Mouse (Mus musculus) kidney, embryonic 15.5 days (tissue): ENCODE data around the gene Phldb2. TPM values are rescaled to one million over a fixed set of nuclear protein-coding genes. Genes with fewer than 3 reads are reported as not detected.
A peak's percentile ranks its signal among the peaks of the same experiment; 100 is the strongest.

Experiments used
- ATAC-seq: fragments of 200-750 bp; cut with Nextera tagmentation; replicated peaks from 2 replicates; pipeline ENCODE4 v1.8.0; 2017; ENCODE audit warnings: moderate TSS enrichment; ENCODE audit not compliant: low FRiP score
- H3K27ac ChIP-seq: fragments of 300-500 bp; sonication (generic); 2 replicates; pipeline ENCODE4 v1.5.1; 2015; ENCODE audit warnings: mild to moderate bottlenecking, inconsistent platforms
- H3K27me3 ChIP-seq: fragments of 300-500 bp; sonication (generic); 2 replicates; pipeline ENCODE4 v1.6.1; 2015; ENCODE audit warnings: inconsistent platforms
- H3K36me3 ChIP-seq: fragments of 300-500 bp; sonication (generic); 2 replicates; pipeline ENCODE4 v1.6.1; 2015; ENCODE audit warnings: inconsistent platforms
- H3K4me1 ChIP-seq: fragments of 300-500 bp; sonication (generic); 2 replicates; pipeline ENCODE4 v1.6.1; 2015; ENCODE audit warnings: inconsistent platforms
- H3K4me2 ChIP-seq: fragments of 300-500 bp; sonication (generic); 2 replicates; pipeline ENCODE4 v1.6.1; 2015; ENCODE audit warnings: moderate library complexity, mild to moderate bottlenecking, inconsistent platforms
- H3K4me3 ChIP-seq: fragments of 300-500 bp; sonication (generic); replicated peaks from 2 replicates; pipeline ENCODE4 v1.5.1; 2015; ENCODE audit warnings: mild to moderate bottlenecking, inconsistent platforms
- H3K9ac ChIP-seq: fragments of 300-500 bp; sonication (generic); 2 replicates; pipeline ENCODE4 v1.6.1; 2015; ENCODE audit warnings: mild to moderate bottlenecking, inconsistent platforms
- H3K9me3 ChIP-seq: fragments of 300-500 bp; sonication (generic); replicated peaks from 2 replicates; pipeline ENCODE4 v1.6.1; 2016; ENCODE audit warnings: inconsistent platforms
- WGBS: fragments of 180-500 bp; shearing (Covaris S2); methylation state at CpG from one replicate; pipeline ENCODE4 v1.1.7; 2015; ENCODE audit warnings: mixed read lengths; 5-methylcytosine and 5-hydroxymethylcytosine counted together
- polyA plus RNA-seq: library from polyadenylated mRNA; unstranded; fragments of >200 nt; fragmentation: Nextera tagmentation; extraction: Ambion mirVana; gene quantifications from 2 replicates; pipeline ENCODE4 v1.2.1, GENCODE M21; 2015

Phldb2 gene
- polyA plus RNA-seq, 1 experiment from 2014 or later: 84.2 TPM

DNA sequence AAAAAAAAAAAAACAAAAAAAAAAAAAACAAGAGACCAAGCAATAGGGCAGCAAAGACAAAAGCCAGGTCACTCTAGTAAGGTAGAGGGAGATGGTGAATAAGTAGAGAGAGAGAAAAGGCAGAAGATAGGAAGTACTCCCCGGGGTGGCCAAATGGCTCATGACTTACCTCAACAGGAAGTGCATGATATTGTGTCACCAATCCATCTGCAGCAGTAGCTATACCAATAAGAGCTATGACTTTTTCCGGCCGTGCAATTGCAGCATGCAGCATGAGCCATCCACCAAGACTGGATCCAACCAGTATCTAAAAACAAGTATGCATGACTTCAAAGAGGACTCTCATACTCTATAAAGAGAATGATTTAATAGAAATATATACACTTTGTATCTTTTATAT, 216.7 kb downstream of the Phldb2 start:
- H3K9me3 ChIP-seq: no peaks in the 10 kb centered on the region
- H3K4me2 ChIP-seq: no peak overlapping the region
- WGBS: 89% methylated on average over 3 of the region's 3 CpGs
- peaks cover 68% of the 10 kb centered on the region for H3K36me3 ChIP-seq
- H3K4me3 ChIP-seq: no peak overlapping the region
- H3K27me3 ChIP-seq: no peaks in the 10 kb centered on the region
- no peak for ATAC-seq
- peaks cover 8% of the 10 kb centered on the region for H3K4me1 ChIP-seq
- no peak overlapping the region for H3K27ac ChIP-seq
- H3K9ac ChIP-seq: no peak overlapping the region

DNA sequence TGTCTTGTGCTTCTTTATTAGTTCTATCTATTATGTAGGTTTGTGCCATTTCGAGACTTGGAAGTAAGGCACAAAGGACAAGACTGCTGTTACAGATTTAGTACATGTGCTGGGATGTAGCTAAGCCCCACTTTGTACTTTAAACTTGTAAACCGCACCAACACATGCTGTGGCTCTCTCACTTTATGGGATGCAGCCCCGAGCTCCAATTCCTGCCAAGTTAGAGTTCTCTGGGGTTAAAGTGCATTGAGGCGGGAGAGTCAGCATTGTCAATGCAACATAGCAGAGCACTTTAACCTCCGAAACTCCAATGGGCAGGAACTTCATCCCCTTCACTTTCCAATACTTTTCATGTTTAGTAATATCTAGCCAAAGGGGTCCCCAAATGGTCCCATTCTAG, 224.2 kb downstream of the Phldb2 start:
- no peak overlapping the region for H3K4me3 ChIP-seq
- H3K27me3 ChIP-seq: no peaks in the 10 kb centered on the region
- ATAC-seq: no peak
- H3K36me3 ChIP-seq: peaks cover 51% of the 10 kb centered on the region
- no peak overlapping the region for H3K4me2 ChIP-seq
- H3K4me1 ChIP-seq: peaks cover 7% of the 10 kb centered on the region
- no peak overlapping the region for H3K9ac ChIP-seq
- H3K27ac ChIP-seq: no peak overlapping the region
- 84% methylated on average over 5 of the region's 5 CpGs for WGBS
- no peaks in the 10 kb centered on the region for H3K9me3 ChIP-seq

DNA sequence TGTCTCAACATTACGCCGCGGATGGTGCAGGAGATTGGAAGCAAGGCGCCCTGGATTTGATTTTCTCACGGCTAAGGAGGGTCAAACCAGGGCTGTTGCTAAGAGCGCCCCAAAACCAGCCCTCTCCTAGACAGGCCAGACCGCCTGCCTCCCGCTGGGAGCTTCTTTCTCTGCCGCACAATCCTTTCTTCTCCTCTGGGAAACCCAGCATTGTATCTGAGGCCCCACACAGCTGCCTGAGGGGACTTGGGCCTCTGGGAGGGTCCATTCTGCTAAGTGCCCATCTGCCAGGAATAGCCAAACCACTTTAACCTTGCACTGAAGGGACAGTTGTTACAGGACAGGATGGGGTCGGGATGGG, 228.7 kb downstream of the Phldb2 start:
- 4% methylated on average over 10 of the region's 10 CpGs for WGBS
- H3K9me3 ChIP-seq: no peaks in the 10 kb centered on the region
- ATAC-seq: peak; percentile 75

DNA sequence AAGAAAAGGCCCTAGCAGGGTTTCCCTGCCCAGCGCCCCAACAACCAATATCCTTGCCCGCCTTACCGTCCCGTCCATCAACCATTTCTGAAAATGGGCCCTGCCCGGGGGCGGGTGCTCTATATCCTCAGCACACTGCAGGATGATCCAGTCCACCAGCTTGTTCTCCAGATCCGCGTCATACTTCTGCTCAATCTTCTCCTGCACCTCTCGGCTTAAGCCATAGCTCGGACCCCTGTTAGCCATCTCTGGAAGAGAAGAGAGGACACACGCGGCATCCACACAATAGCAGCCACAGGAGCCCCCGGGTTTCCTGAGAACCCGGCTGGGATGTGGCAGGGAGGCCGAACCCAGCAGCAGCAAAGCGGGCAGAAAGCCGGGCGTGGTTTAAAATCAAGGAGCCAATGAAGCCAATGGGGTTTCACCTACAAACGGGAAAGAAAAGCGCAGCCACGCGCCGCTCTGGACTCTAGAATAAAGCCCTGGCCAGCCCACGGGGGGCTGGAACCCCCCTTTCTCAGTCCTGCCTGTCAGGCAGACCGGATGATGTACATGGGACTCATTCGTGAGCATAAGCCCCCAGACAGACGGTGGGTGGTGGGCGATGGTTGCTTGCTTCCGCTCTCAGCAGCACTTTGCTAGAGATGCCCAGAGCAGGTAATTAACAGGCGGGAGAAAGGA, 229.2 kb downstream of the Phldb2 start, which contains the start of gene Tagln3:
Gene Tagln3, minus strand, starts transcription at position 548 of the 681 bp plus-strand sequence.
- Histone ChIP-seq H3K9ac (peak within 1 kb of the TSS; percentile 50), H3K4me3 (peak within 1 kb of the TSS; percentile 51), H3K36me3 (peaks cover 9% of the 10 kb centered on the region), H3K4me2 (peak within 1 kb of the TSS; percentile 86), H3K4me1 (peaks cover 14% of the 10 kb centered on the region), H3K27me3 (no peaks in the 10 kb centered on the region), H3K27ac (0 out of 2 replicates have a peak within 1 kb of the TSS, but pooled peaks have one; percentile 4), H3K9me3 (no peaks in the 10 kb centered on the region)
- ATAC-seq: peak; percentile 79
- 2% methylated on average over 30 of the region's 30 CpGs for WGBS

More for the DNA sequence above, 228.7 kb downstream of the Phldb2 start:
- peaks cover 14% of the 10 kb centered on the region for H3K36me3 ChIP-seq
- 0 out of 2 replicates have a peak overlapping the region, but pooled peaks have one; percentile 4 for H3K27ac ChIP-seq
- no peaks in the 10 kb centered on the region for H3K27me3 ChIP-seq
- H3K4me3 ChIP-seq: peak overlapping the region; percentile 51
- peaks cover 14% of the 10 kb centered on the region for H3K4me1 ChIP-seq
- peak overlapping the region; percentile 86 for H3K4me2 ChIP-seq
- H3K9ac ChIP-seq: peak overlapping the region; percentile 50

DNA sequence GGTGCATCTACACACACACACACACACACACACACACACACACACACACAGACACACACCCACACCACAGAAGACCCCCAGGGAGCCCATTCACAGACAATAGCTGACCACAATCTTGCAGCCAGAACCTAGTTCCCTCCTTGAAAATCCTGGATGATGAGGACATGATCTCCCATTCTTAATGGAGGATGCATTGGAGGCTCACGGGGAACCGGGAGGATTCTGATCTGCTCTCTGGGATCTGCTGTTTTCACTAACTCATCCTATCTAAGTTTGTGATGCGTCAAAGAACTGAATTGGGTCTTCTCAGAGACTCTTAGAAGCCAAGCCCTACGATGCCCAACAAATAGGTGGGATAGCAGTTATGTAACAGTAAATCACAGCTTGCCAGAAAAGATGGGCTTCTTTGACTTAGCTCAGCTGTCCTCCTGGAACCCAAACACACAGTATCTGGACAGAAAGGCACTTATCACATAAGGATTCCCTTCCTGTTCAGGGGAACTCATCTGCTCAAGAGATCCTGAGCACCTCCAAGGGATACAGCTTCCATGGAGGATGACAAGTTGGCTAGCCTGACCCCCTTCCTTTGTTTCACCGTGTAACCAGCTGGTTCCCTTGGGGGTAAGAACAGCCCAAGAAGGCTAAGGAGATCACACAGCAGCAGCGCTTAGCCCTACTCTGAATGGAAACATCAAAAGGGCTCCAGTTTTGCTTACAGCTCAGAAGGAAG, 230.1 kb downstream of the Phldb2 start:
- H3K36me3 ChIP-seq: peaks cover 2% of the 10 kb centered on the region; the same call in 1 of the 2 replicates
- ATAC-seq: no peak
- WGBS: 63% methylated on average over 6 of the region's 6 CpGs
- H3K4me1 ChIP-seq: peaks cover 14% of the 10 kb centered on the region
- H3K27ac ChIP-seq: no peak overlapping the region
- H3K4me2 ChIP-seq: peak overlapping the region; percentile 86
- no peaks in the 10 kb centered on the region for H3K27me3 ChIP-seq
- H3K9ac ChIP-seq: peak overlapping the region; percentile 50; the same call in 1 of the 2 replicates
- no peaks in the 10 kb centered on the region for H3K9me3 ChIP-seq
- peak overlapping the region; percentile 51 for H3K4me3 ChIP-seq

DNA sequence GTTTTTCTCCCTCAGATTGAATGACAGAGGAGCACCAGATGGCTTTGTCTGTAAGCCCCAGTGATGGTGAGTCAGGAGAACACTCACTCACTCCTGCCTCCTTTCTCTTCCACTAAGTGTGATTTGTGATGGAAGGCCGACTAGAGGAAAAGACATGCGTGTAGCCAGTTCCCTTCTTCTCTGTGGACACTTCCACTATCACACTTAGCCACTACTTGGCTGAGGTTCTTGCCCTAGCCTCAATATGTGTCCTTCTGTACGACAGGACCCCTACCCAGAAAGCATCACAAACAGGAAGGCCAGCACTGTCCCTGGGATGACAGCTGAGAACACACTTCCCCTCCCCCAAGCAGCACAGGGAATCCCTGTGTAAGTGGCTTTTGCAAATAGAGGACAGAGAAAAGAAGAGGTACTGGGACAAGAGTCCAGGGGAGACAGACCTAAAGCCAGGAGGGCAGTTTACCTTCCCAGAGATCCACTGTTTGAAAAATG, 230.9 kb downstream of the Phldb2 start:
- WGBS: 76% methylated on average over 3 of the region's 3 CpGs
- no peak overlapping the region for H3K4me2 ChIP-seq
- no peaks in the 10 kb centered on the region for H3K9me3 ChIP-seq
- no peak overlapping the region for H3K27ac ChIP-seq
- ATAC-seq: no peak
- H3K36me3 ChIP-seq: no peaks in the 10 kb centered on the region
- H3K27me3 ChIP-seq: no peaks in the 10 kb centered on the region
- peaks cover 14% of the 10 kb centered on the region for H3K4me1 ChIP-seq
- no peak overlapping the region for H3K4me3 ChIP-seq
- no peak overlapping the region for H3K9ac ChIP-seq

DNA sequence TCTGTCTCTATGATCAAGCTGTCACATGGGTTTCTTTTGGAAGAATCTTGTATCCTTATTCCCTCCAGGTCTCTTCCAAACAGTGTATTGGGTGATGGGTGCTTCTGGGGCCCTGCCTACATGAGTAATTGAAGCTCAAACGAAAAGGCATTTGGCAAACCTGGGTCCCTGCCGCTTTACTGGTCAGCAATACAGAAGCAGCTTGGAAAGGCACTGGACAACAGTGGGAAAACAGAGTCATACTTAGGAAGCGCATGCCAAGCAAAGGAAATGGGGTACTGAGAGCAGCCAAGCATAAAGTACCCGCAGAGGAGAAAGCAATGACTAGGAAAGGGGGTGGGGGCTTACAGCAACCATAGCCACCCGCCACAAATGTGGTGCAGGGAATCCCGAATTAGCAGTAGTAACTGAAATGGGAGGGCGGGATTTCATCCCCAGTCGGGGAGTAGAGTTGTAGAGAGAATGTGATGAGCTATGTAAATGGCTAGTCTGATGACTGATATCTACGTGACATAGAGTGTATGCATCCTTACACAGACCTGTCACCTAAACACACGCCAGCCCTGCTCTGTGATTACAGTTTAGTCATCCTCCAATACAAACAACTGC, 233.3 kb downstream of the Phldb2 start:
- Histone ChIP-seq H3K27me3 (no peaks in the 10 kb centered on the region), H3K4me3 (no peak overlapping the region), H3K9me3 (no peaks in the 10 kb centered on the region; the same call in 1 of the 2 replicates), H3K27ac (no peak overlapping the region), H3K9ac (no peak overlapping the region), H3K4me1 (peaks cover 14% of the 10 kb centered on the region), H3K36me3 (no peaks in the 10 kb centered on the region; the same call in 1 of the 2 replicates), H3K4me2 (no peak overlapping the region)
- ATAC-seq: no peak
- 84% methylated on average over 10 of the region's 10 CpGs for WGBS

DNA sequence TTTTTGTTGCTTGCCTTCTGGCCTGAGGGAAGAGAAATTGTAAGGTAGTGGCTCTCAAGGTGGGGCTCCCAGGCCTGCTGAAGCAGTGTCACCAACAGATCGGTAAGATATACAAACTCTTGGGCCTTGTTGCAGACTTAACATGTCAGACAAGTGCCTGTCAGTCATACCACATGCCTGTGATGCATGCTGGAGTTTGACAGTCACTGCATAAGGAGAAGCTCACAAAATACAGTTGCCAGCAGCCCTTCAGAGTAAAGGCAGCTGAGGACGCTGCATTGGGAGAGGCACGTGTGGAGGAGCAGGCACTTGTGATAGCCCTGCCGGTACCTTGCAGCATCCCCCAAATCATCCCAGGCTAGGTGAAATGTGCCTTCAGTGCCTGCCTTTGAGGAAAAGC, 235.1 kb downstream of the Phldb2 start:
- Histone ChIP-seq H3K4me1 (no peaks in the 10 kb centered on the region), H3K27ac (no peak overlapping the region), H3K36me3 (no peaks in the 10 kb centered on the region; the same call in 1 of the 2 replicates), H3K27me3 (no peaks in the 10 kb centered on the region), H3K4me2 (no peak overlapping the region), H3K9ac (no peak overlapping the region), H3K4me3 (no peak overlapping the region), H3K9me3 (no peaks in the 10 kb centered on the region; the same call in 1 of the 2 replicates)
- ATAC-seq: no peak
- WGBS: 97% methylated on average over 4 of the region's 4 CpGs

DNA sequence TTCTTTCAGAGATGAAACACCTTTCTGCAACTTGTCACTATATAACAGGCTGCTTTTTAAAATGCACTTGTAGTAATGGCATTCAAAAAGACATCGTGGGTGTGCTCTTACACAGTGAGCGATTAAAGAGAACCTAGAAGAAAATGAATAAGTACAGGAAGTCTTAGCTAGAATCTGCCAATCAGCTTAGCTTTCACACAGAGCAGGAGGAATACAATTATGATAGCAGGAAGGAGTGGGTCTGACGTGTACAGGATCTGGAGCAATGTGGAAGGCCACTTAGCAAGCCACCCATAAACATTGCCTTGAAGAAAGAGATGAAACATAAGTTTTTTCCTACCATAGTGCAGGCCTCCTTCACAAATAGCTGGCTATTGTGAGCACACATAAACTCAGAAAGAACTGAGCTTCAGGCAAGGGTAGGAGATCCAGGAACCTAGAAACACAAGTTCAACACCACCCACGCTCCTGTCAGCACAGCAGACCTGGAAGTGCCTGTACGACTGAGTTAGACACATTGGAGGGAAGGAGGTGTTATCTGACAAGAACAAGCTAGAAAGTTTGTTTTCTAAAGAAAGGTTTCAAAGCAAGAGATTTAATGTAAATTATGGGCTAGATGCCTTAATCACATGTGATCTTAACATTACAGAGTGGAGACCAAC, 238.8 kb downstream of the Phldb2 start:
- H3K4me2 ChIP-seq: no peak overlapping the region
- 82% methylated on average over 5 of the region's 5 CpGs for WGBS
- no peaks in the 10 kb centered on the region for H3K27me3 ChIP-seq
- no peak for ATAC-seq
- no peak overlapping the region for H3K27ac ChIP-seq
- no peaks in the 10 kb centered on the region for H3K4me1 ChIP-seq
- H3K9ac ChIP-seq: no peak overlapping the region
- no peaks in the 10 kb centered on the region; the same call in 1 of the 2 replicates for H3K9me3 ChIP-seq
- no peak overlapping the region for H3K4me3 ChIP-seq
- no peaks in the 10 kb centered on the region; the same call in 1 of the 2 replicates for H3K36me3 ChIP-seq

DNA sequence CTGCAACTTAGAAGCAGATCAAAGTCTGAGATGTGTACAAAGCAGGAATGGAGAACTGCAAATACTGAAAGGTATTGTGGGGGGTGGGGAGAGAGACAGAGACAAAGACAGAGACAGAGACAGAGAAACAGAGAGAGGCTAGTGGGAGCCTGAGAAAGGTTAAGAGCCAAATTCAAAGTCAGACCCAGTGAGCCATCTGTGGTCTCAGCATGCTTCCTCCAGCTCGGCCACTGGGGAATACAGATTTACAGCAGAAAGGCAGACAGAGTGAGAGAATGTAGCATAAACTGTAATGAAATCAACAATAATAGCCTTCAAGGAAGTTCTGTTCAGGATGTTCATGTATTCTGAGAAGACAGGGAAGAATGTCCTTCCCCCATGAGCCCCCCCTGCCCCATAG, 239.5 kb downstream of the Phldb2 start:
- no peak for ATAC-seq
- no peaks in the 10 kb centered on the region; the same call in 1 of the 2 replicates for H3K36me3 ChIP-seq

DNA sequence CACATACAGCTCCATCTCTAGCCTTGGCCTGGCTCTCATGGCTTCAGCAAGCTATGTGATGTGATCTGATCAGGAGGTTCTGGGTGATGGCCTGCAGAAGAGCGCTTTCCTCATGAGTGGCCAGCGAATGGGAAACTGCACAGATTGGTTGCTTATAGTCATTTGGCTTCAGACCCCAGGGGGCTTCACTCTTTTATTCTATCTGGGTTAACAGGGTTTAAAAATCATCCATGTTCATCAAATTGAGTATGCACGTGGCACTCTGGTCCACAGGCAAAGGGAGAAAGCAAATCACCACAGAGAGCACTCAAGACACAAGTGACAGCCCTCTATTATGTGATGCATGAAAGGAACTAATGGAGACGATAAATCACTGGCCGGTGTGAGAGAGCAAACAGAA, 240.1 kb downstream of the Phldb2 start:
- no peak overlapping the region for H3K27ac ChIP-seq
- 78% methylated on average over 5 of the region's 5 CpGs for WGBS
- no peak for ATAC-seq
- H3K9me3 ChIP-seq: no peaks in the 10 kb centered on the region; the same call in 1 of the 2 replicates
- H3K4me1 ChIP-seq: no peaks in the 10 kb centered on the region
- no peaks in the 10 kb centered on the region; the same call in 1 of the 2 replicates for H3K36me3 ChIP-seq
- no peaks in the 10 kb centered on the region for H3K27me3 ChIP-seq
- H3K4me3 ChIP-seq: no peak overlapping the region
- no peak overlapping the region for H3K9ac ChIP-seq
- H3K4me2 ChIP-seq: no peak overlapping the region

More for the DNA sequence above, 239.5 kb downstream of the Phldb2 start:
- WGBS: 63% methylated on average over 1 of the region's 1 CpGs
- H3K27ac ChIP-seq: no peak overlapping the region
- no peak overlapping the region for H3K9ac ChIP-seq
- no peaks in the 10 kb centered on the region for H3K4me1 ChIP-seq
- H3K9me3 ChIP-seq: no peaks in the 10 kb centered on the region; the same call in 1 of the 2 replicates
- no peaks in the 10 kb centered on the region for H3K27me3 ChIP-seq
- no peak overlapping the region for H3K4me2 ChIP-seq
- no peak overlapping the region for H3K4me3 ChIP-seq
